Mouse (Mus musculus) forebrain, embryonic 11.5 days (tissue): Measurements from ENCODE around the gene Nt5c3b. TPM values are rescaled to one million over a fixed set of nuclear protein-coding genes. Genes with fewer than 3 reads are reported as not detected.

Experiments used
- ATAC-seq: fragments of 200-750 bp; cut with Nextera tagmentation; replicated peaks from 2 replicates; pipeline ENCODE4 v1.8.0; 2017; ENCODE audit warnings: moderate TSS enrichment; ENCODE audit not compliant: low FRiP score
- DNase-seq: peaks from one replicate; pipeline ENCODE4 v3.0.0-alpha.2; 2017; ENCODE audit warnings: low spot score
- H3K27ac ChIP-seq: fragments of 300-500 bp; sonication (generic); 2 replicates; pipeline ENCODE4 v1.5.1; 2014; ENCODE audit warnings: low read depth, low read length
- H3K27me3 ChIP-seq: fragments of 300-500 bp; sonication (generic); 2 replicates; pipeline ENCODE4 v1.6.1; 2014; ENCODE audit warnings: mild to moderate bottlenecking, low read length, mixed read lengths; ENCODE audit not compliant: control insufficient read depth, insufficient read depth
- H3K36me3 ChIP-seq: fragments of 300-500 bp; sonication (generic); 2 replicates; pipeline ENCODE4 v1.6.1; 2014; ENCODE audit warnings: mild to moderate bottlenecking, low read length, moderate library complexity, mixed read lengths; ENCODE audit not compliant: control insufficient read depth, insufficient read depth
- H3K4me1 ChIP-seq: fragments of 300-500 bp; sonication (generic); replicated peaks from 2 replicates; pipeline ENCODE4 v1.6.1; 2014; ENCODE audit warnings: low read length, mixed read lengths; ENCODE audit not compliant: control insufficient read depth, insufficient read depth
- H3K4me2 ChIP-seq: fragments of 300-500 bp; sonication (generic); 2 replicates; pipeline ENCODE4 v1.6.1; 2014; ENCODE audit warnings: low read depth, mild to moderate bottlenecking, low read length, moderate library complexity, mixed read lengths; ENCODE audit not compliant: severe bottlenecking
- H3K4me3 ChIP-seq: fragments of 300-500 bp; sonication (generic); 2 replicates; pipeline ENCODE4 v1.5.1; 2014; ENCODE audit warnings: low read depth, low read length
- H3K9ac ChIP-seq: fragments of 300-500 bp; sonication (generic); 2 replicates; pipeline ENCODE4 v1.6.1; 2014; ENCODE audit warnings: low read length
- H3K9me3 ChIP-seq: fragments of 300-500 bp; sonication (generic); 2 replicates; pipeline ENCODE4 v1.6.1; 2016; ENCODE audit warnings: low read length, mixed read lengths; ENCODE audit not compliant: control insufficient read depth
- WGBS: fragments of 180-500 bp; shearing (Covaris S2); extraction: QIAGEN DNeasy Blood & Tissue Kit; methylation state at CpG from one replicate; pipeline ENCODE4 v1.1.7; 2014; 5-methylcytosine and 5-hydroxymethylcytosine counted together
- polyA plus RNA-seq: library from polyadenylated mRNA; unstranded; fragments of >200 nt; fragmentation: Nextera tagmentation; extraction: Ambion mirVana; gene quantifications from 2 replicates; pipeline ENCODE4 v1.2.1, GENCODE M21; 2014

Nt5c3b gene
- polyA plus RNA-seq, 1 experiment from 2014 or later, result 104 TPM

- H3K9me3 ChIP-seq, result no peaks in the 10 kb centered on the region
- H3K4me3 ChIP-seq, result no peak overlapping the region
- WGBS, result 74% methylated on average over 1 of the region's 1 CpGs
- no peak overlapping the region for H3K4me2 ChIP-seq
- peaks cover 5% of the 10 kb centered on the region; the same call in 1 of the 2 replicates for H3K4me1 ChIP-seq
- H3K36me3 ChIP-seq, result peaks cover 4% of the 10 kb centered on the region; the same call in 1 of the 2 replicates
- no peaks in the 10 kb centered on the region for H3K27me3 ChIP-seq
- H3K9ac ChIP-seq, result no peak overlapping the region
- DNase-seq, result no peak
- no peak overlapping the region for H3K27ac ChIP-seq
- no peak for ATAC-seq
Observed at GRCm38 (mm10) chr11:100437901-100438300, 3.7 kb downstream of the Nt5c3b start.

GRCm38 (mm10) chr11:100435678-100436246, 5.8 kb downstream of the Nt5c3b start:
- Histone ChIP-seq H3K36me3 (peaks cover 4% of the 10 kb centered on the region; the same call in 1 of the 2 replicates), H3K9me3 (no peaks in the 10 kb centered on the region), H3K4me3 (no peak overlapping the region), H3K4me1 (peaks cover 5% of the 10 kb centered on the region; the same call in 1 of the 2 replicates), H3K27me3 (no peaks in the 10 kb centered on the region), H3K4me2 (no peak overlapping the region), H3K27ac (no peak overlapping the region), H3K9ac (no peak overlapping the region)
- ATAC-seq (no peak), DNase-seq (peak; percentile 35)
- 74% methylated on average over 9 of the region's 9 CpGs for WGBS

GRCm38 (mm10) chr11:100432002-100432401, 9.6 kb downstream of the Nt5c3b start:
- no peak for ATAC-seq
- no peak overlapping the region for H3K4me3 ChIP-seq
- H3K4me1 ChIP-seq, result no peaks in the 10 kb centered on the region
- H3K27ac ChIP-seq, result no peak overlapping the region
- 92% methylated on average over 5 of the region's 5 CpGs for WGBS
- no peaks in the 10 kb centered on the region; the same call in 1 of the 2 replicates for H3K36me3 ChIP-seq
- no peak overlapping the region for H3K4me2 ChIP-seq
- H3K9ac ChIP-seq, result no peak overlapping the region
- no peaks in the 10 kb centered on the region for H3K9me3 ChIP-seq
- no peaks in the 10 kb centered on the region for H3K27me3 ChIP-seq
- no peak for DNase-seq

- ATAC-seq, result no peak
- no peaks in the 10 kb centered on the region for H3K9me3 ChIP-seq
- H3K9ac ChIP-seq, result no peak overlapping the region
- H3K36me3 ChIP-seq, result no peaks in the 10 kb centered on the region; the same call in 1 of the 2 replicates
- H3K27ac ChIP-seq, result no peak overlapping the region
- H3K4me3 ChIP-seq, result no peak overlapping the region
- H3K4me1 ChIP-seq, result no peaks in the 10 kb centered on the region
- no peak overlapping the region for H3K4me2 ChIP-seq
- H3K27me3 ChIP-seq, result no peaks in the 10 kb centered on the region
- DNase-seq, result no peak
- WGBS, result 91% methylated on average over 7 of the region's 7 CpGs
Observed at GRCm38 (mm10) chr11:100430052-100430451, 11.6 kb downstream of the Nt5c3b start.

- no peaks in the 10 kb centered on the region; the same call in 1 of the 2 replicates for H3K36me3 ChIP-seq
- no peak overlapping the region for H3K4me2 ChIP-seq
- no peaks in the 10 kb centered on the region for H3K4me1 ChIP-seq
- ATAC-seq (no peak), DNase-seq (no peak)
- H3K9ac ChIP-seq, result no peak overlapping the region
- H3K9me3 ChIP-seq, result no peaks in the 10 kb centered on the region
- 84% methylated on average over 9 of the region's 9 CpGs for WGBS
- H3K4me3 ChIP-seq, result no peak overlapping the region
- no peak overlapping the region for H3K27ac ChIP-seq
- H3K27me3 ChIP-seq, result no peaks in the 10 kb centered on the region
Observed at GRCm38 (mm10) chr11:100428612-100429199, 12.9 kb downstream of the Nt5c3b start.

GRCm38 (mm10) chr11:100426820-100427219, 14.8 kb downstream of the Nt5c3b start:
- Histone ChIP-seq H3K4me3 (no peak overlapping the region), H3K27me3 (no peaks in the 10 kb centered on the region), H3K4me2 (no peak overlapping the region), H3K36me3 (no peaks in the 10 kb centered on the region), H3K9ac (no peak overlapping the region), H3K27ac (no peak overlapping the region), H3K4me1 (no peaks in the 10 kb centered on the region), H3K9me3 (no peaks in the 10 kb centered on the region)
- DNase-seq (no peak), ATAC-seq (no peak)
- WGBS, result 89% methylated on average over 3 of the region's 3 CpGs

- DNase-seq, result peak; percentile 67
- Histone ChIP-seq H3K4me3 (no peak overlapping the region), H3K27me3 (no peaks in the 10 kb centered on the region), H3K36me3 (no peaks in the 10 kb centered on the region), H3K4me2 (no peak overlapping the region), H3K27ac (no peak overlapping the region), H3K4me1 (no peaks in the 10 kb centered on the region), H3K9me3 (no peaks in the 10 kb centered on the region), H3K9ac (peak overlapping the region; percentile 33; the same call in 1 of the 2 replicates)
- 37% methylated on average over 7 of the region's 7 CpGs for WGBS
- no peak for ATAC-seq
Observed at GRCm38 (mm10) chr11:100425851-100426250, 15.8 kb downstream of the Nt5c3b start.

- no peak overlapping the region for H3K4me2 ChIP-seq
- no peaks in the 10 kb centered on the region for H3K36me3 ChIP-seq
- H3K4me3 ChIP-seq, result no peak overlapping the region
- DNase-seq (no peak), ATAC-seq (no peak)
- no peak overlapping the region for H3K27ac ChIP-seq
- 90% methylated on average over 7 of the region's 7 CpGs for WGBS
- no peaks in the 10 kb centered on the region for H3K9me3 ChIP-seq
- no peak overlapping the region; the same call in 1 of the 2 replicates for H3K9ac ChIP-seq
- H3K27me3 ChIP-seq, result no peaks in the 10 kb centered on the region
- no peaks in the 10 kb centered on the region for H3K4me1 ChIP-seq
Observed at GRCm38 (mm10) chr11:100423836-100424235, 17.8 kb downstream of the Nt5c3b start.

- 70% methylated on average over 8 of the region's 8 CpGs for WGBS
- Histone ChIP-seq H3K36me3 (no peaks in the 10 kb centered on the region), H3K4me1 (no peaks in the 10 kb centered on the region), H3K4me3 (no peak overlapping the region), H3K27ac (no peak overlapping the region), H3K9me3 (no peaks in the 10 kb centered on the region), H3K27me3 (no peaks in the 10 kb centered on the region), H3K4me2 (no peak overlapping the region), H3K9ac (no peak overlapping the region)
- ATAC-seq, result no peak
- DNase-seq, result no peak
Observed at GRCm38 (mm10) chr11:100421537-100421936, 20.1 kb downstream of the Nt5c3b start.
